Mouse (Mus musculus): ENCODE measurements at regions not wholly inside any gene's neighbourhood (a gene's known extent, or its start where the extent isn't known, plus 50 kb on each side); places are given as distances from the start of the nearest gene placed in this dataset.
"Not testable (repeated sequence)": the region's sequence is repeated elsewhere in the genome, so short reads cannot be mapped to it uniquely, and the experiment has no call there.

GRCm38 (mm10) chr9:88266346-88266745, 60.7 kb upstream of the Nt5e start:
- H3K36me3 ChIP-seq, H3K4me2 ChIP-seq: not testable (repeated sequence)
- WGBS: 70% methylated on average over 1 of the region's 1 CpGs

GRCm38 (mm10) chr9:88268811-88269210, 58.2 kb upstream of the Nt5e start:
- Histone ChIP-seq H3K9me3 (replicated peaks) (no peaks in the 10 kb centered on the region), H3K27me3 (replicated peaks) (no peaks in the 10 kb centered on the region), H3K9ac (no peak overlapping the region), H3K4me1 (replicated peaks) (peaks cover under 1% of the 10 kb centered on the region; the same call in 1 of the 2 replicates), H3K4me2 (no peak overlapping the region), H3K27ac (ENCODE audit: poor library complexity, severe bottlenecking) (no peak overlapping the region), H3K4me3 (no peak overlapping the region), H3K36me3 (no peaks in the 10 kb centered on the region)
- no peak for ATAC-seq (ENCODE audit: insufficient number of reproducible peaks, low FRiP score)
- 65% methylated on average over 2 of the region's 2 CpGs for WGBS

More at GRCm38 (mm10) chr9:88266346-88266745, 60.7 kb upstream of the Nt5e start:
- H3K27me3 ChIP-seq (replicated peaks); H3K4me3 ChIP-seq; H3K27ac ChIP-seq (ENCODE audit: poor library complexity, severe bottlenecking); H3K9ac ChIP-seq; ATAC-seq (ENCODE audit: insufficient number of reproducible peaks, low FRiP score); H3K4me1 ChIP-seq (replicated peaks); H3K9me3 ChIP-seq (replicated peaks): not testable (repeated sequence)

DNA sequence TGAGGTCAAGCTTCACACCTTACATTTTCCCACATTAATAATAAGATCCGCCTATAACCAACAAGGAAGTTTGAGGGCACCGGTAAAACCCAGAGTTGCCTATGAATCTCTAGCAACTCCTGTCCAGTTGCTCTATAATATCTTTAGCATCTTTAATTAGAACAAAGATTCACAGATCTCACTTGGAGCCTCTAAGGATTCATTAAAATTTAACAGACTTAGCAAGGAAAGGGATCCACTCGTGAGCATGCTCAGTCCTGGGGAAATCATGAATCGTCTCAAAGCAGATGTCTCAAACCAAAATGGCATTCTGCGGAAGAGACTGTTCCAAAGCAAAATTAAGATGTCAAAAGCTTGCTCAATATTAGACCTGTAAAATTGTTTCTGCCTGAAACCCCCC, 57.8 kb upstream of the Nt5e start:
- Histone ChIP-seq H3K4me2 (no peak overlapping the region), H3K36me3 (no peaks in the 10 kb centered on the region), H3K27ac (ENCODE audit: poor library complexity, severe bottlenecking) (no peak overlapping the region), H3K4me1 (replicated peaks) (peaks cover 4% of the 10 kb centered on the region), H3K9ac (no peak overlapping the region), H3K9me3 (replicated peaks) (no peaks in the 10 kb centered on the region), H3K4me3 (no peak overlapping the region), H3K27me3 (replicated peaks) (no peaks in the 10 kb centered on the region)
- no peak for ATAC-seq (ENCODE audit: insufficient number of reproducible peaks, low FRiP score)
- 85% methylated on average over 5 of the region's 5 CpGs for whole genome bisulfite sequencing

DNA sequence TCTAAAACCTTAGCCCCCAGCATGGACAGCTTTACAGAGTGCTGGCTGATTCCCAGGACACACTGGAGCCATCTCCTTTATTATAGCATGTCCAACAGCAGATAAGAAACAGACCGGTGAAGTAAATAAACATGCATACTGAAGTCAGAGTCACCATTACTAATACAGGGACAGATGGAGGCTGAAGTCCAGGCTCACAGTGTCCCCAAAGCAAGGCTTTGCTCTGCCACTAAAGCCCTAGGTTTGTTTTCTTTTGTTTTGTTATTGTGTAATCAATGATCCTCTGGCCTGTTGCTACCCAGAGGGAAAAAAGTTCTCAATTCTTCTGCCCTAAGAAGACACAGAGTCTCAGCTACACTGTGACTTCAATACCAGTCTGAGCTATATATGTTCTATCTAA, 56.2 kb upstream of the Nt5e start:
- no peak overlapping the region for H3K9ac ChIP-seq
- no peak for ATAC-seq (ENCODE audit: insufficient number of reproducible peaks, low FRiP score)
- no peaks in the 10 kb centered on the region for H3K27me3 ChIP-seq (replicated peaks)
- WGBS: 63% methylated on average over 1 of the region's 1 CpGs
- no peak overlapping the region for H3K4me3 ChIP-seq
- H3K36me3 ChIP-seq: no peaks in the 10 kb centered on the region
- no peak overlapping the region for H3K4me2 ChIP-seq
- no peaks in the 10 kb centered on the region for H3K9me3 ChIP-seq (replicated peaks)
- H3K4me1 ChIP-seq (replicated peaks): peaks cover 5% of the 10 kb centered on the region
- H3K27ac ChIP-seq (ENCODE audit: poor library complexity, severe bottlenecking): no peak overlapping the region

DNA sequence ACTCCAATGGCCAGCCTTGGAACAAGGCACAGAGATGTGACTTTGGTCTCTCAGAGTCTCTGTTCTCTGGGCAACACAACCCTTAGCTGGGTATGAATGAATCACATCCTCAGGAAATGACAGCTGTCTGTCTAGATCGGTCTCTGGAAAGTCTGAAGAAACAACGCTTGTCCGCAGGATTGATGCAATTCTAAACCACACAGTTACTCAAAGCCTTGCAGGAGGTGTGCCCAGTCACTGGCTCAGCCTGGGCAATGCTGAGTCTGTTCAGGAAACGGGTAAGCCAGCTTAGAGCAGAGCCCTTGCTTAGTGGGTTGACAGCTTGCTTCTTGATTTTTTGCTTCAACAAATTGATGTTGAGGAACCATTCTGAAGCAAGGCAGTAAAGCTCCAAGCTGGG, 53.7 kb upstream of the Nt5e start:
- 67% methylated on average over 4 of the region's 4 CpGs for WGBS

DNA sequence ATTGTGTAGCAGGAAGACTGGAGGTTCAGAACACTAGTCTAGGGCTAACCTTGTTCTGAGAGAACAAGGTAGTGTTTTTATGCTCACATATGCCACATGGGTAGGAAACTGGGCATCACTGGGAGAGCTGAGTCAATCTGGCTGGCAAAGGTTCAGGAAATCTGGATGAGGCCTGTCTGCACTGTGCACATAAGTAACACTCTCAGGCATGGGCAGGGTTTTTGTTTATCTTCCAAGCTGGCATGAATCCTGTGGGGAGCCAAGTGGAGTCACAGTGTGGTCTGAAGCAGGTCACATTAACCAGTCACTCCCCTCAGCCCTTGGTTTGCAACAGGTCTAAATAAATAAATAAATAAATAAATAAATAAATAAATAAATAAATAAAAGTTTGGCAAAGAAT, 53.0 kb upstream of the Nt5e start:
- H3K4me3 ChIP-seq: no peak overlapping the region
- H3K4me2 ChIP-seq: no peak overlapping the region
- H3K36me3 ChIP-seq: no peaks in the 10 kb centered on the region
- H3K27me3 ChIP-seq (replicated peaks): no peaks in the 10 kb centered on the region
- H3K4me1 ChIP-seq (replicated peaks): peaks cover 23% of the 10 kb centered on the region
- ATAC-seq (ENCODE audit: insufficient number of reproducible peaks, low FRiP score): peak; percentile 66; the same call in 1 of the 2 replicates
- H3K9me3 ChIP-seq (replicated peaks): no peaks in the 10 kb centered on the region
- H3K27ac ChIP-seq (ENCODE audit: poor library complexity, severe bottlenecking): no peak overlapping the region
- H3K9ac ChIP-seq: no peak overlapping the region

More for the DNA sequence above, 53.7 kb upstream of the Nt5e start:
- no peak overlapping the region for H3K4me3 ChIP-seq
- no peaks in the 10 kb centered on the region for H3K36me3 ChIP-seq
- no peak overlapping the region for H3K4me2 ChIP-seq
- no peak overlapping the region for H3K27ac ChIP-seq (ENCODE audit: poor library complexity, severe bottlenecking)
- no peak overlapping the region for H3K9ac ChIP-seq
- no peak for ATAC-seq (ENCODE audit: insufficient number of reproducible peaks, low FRiP score)
- H3K27me3 ChIP-seq (replicated peaks): no peaks in the 10 kb centered on the region
- peaks cover 23% of the 10 kb centered on the region for H3K4me1 ChIP-seq (replicated peaks)
- H3K9me3 ChIP-seq (replicated peaks): no peaks in the 10 kb centered on the region

GRCm38 (mm10) chr9:88274681-88275336, 52.2 kb upstream of the Nt5e start:
- Histone ChIP-seq H3K27ac (ENCODE audit: poor library complexity, severe bottlenecking) (no peak overlapping the region), H3K36me3 (no peaks in the 10 kb centered on the region)
- 71% methylated on average over 3 of the region's 3 CpGs for WGBS

GRCm38 (mm10) chr9:88276023-88276568, 50.9 kb upstream of the Nt5e start:
- peaks cover 26% of the 10 kb centered on the region for H3K4me1 ChIP-seq (replicated peaks)
- H3K4me3 ChIP-seq: no peak overlapping the region
- H3K36me3 ChIP-seq: no peaks in the 10 kb centered on the region
- H3K27me3 ChIP-seq (replicated peaks): no peaks in the 10 kb centered on the region
- H3K9ac ChIP-seq: no peak overlapping the region
- H3K9me3 ChIP-seq (replicated peaks): no peaks in the 10 kb centered on the region
- H3K4me2 ChIP-seq: no peak overlapping the region
- H3K27ac ChIP-seq (ENCODE audit: poor library complexity, severe bottlenecking): peak overlapping the region; percentile 63
- no peak for ATAC-seq (ENCODE audit: insufficient number of reproducible peaks, low FRiP score)
- WGBS: 39% methylated on average over 3 of the region's 3 CpGs

More at GRCm38 (mm10) chr9:88274681-88275336, 52.2 kb upstream of the Nt5e start:
- H3K27me3 ChIP-seq (replicated peaks): no peaks in the 10 kb centered on the region
- H3K4me1 ChIP-seq (replicated peaks): peaks cover 26% of the 10 kb centered on the region
- no peak overlapping the region for H3K4me3 ChIP-seq
- no peak for ATAC-seq (ENCODE audit: insufficient number of reproducible peaks, low FRiP score)
- H3K4me2 ChIP-seq: no peak overlapping the region
- no peaks in the 10 kb centered on the region for H3K9me3 ChIP-seq (replicated peaks)
- no peak overlapping the region for H3K9ac ChIP-seq

DNA sequence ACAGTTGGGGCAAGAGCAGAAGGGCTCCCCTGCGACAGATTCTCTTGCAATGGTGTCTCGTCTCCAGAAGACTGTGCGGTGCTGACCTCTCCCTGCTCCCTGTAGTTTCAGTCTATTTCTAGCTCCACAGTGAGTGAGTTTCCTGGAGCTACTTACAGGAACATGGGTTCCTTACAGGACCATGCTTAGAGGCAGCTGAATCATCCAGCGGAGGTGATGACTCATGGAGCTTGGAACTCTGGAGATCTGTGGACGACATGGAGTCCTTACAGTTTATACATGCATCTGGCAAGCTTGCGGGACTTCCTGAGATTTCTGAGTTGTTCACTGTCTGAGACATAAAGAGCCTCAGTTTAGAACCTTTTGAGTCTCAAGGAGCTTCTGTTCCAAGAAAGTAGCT, 50.0 kb upstream of the Nt5e start:
- Histone ChIP-seq H3K9ac (no peak overlapping the region), H3K27me3 (replicated peaks) (no peaks in the 10 kb centered on the region), H3K36me3 (no peaks in the 10 kb centered on the region), H3K27ac (ENCODE audit: poor library complexity, severe bottlenecking) (peak overlapping the region; percentile 60; the same call in 1 of the 2 replicates), H3K4me3 (no peak overlapping the region), H3K9me3 (replicated peaks) (no peaks in the 10 kb centered on the region), H3K4me1 (replicated peaks) (peaks cover 26% of the 10 kb centered on the region), H3K4me2 (no peak overlapping the region)
- ATAC-seq (ENCODE audit: insufficient number of reproducible peaks, low FRiP score): peak; percentile 4; the same call in 1 of the 2 replicates
- WGBS: 59% methylated on average over 6 of the region's 6 CpGs
